Mouse (Mus musculus) urinary bladder, adult 2 months (tissue): ENCODE results near the gene Ckm. TPM values are rescaled to one million over a fixed set of nuclear protein-coding genes. Genes with fewer than 3 reads are reported as not detected.

Experiments
- DNase-seq: peaks from one replicate; pipeline ENCODE4 v3.0.0; 2022; ENCODE audit warnings: low spot score
- polyA plus RNA-seq: library from polyadenylated mRNA; depleted of rRNA; stranded (reverse); fragments of >200 nt; gene quantifications from 2 replicates; pipeline ENCODE4 v1.2.3, GENCODE M21; 2012; rRNA removed

Gene Ckm
- polyA plus RNA-seq, 1 experiment, result 417 TPM

DNA sequence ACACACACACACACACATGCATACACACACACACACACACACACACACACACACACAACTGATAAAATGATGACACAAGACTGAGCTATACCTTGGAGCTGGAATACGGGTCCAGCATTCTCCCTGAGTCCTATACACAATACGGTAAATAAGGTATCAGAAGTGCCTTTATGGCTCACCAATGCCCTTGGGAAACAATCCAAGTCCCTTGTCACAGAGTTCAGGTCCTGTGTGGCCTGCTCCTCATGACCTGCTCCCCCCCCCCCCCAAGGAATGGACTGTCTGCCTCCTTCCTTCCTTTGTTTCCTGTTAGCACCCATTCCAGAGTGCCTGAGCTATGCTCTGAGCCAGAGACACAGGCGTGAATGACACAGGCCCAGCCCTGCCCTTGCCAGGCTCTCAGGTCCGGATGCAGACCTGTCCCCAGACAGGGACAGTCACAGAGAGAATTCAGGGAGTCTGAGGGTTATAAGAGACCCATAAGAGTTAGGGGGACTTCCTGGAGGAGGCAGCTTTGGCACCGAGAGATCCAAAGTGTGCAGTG is 62.1 kb downstream of the Ckm start:
- DNase-seq, result no peak

DNA sequence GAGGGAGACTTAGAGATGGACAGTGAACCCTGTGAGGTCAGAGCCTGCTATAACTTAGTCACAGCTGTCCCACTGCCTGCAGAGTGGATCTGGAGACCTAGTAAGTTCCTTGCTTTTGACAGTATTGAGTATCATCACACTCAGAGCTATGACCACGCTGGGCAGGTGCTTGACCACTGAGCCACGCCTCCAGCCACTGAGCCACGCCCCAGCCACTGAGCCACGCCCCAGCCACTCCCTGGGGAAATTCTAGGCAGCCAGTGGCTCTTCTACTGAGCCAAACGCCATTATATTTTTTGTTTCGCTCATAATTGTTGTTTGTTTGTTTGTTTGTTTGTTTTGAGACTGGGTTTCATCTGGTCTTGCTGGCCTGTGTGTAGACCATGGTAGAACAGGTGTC is 63.1 kb downstream of the Ckm start:
- no peak for DNase-seq

DNA sequence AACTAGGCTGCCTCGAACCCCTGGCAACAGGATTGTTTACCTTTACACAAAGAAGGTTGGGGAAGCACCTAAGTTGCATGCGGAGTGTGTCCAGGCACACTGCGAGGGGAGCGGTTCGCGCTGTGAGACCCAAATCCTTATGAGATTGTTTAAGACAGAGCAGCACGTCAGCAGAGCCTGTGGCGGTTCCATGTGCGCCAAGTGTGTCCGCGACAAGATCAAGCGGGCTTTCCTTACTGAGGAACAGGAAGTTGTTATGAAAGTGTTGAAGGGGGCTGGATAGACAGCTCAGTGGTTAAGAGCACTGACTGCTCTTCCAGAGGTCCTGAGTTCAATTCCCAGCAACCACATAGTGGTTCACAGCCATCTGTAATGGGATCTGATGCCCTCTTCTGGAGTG is 63.7 kb downstream of the Ckm start:
- DNase-seq, result no peak

DNA sequence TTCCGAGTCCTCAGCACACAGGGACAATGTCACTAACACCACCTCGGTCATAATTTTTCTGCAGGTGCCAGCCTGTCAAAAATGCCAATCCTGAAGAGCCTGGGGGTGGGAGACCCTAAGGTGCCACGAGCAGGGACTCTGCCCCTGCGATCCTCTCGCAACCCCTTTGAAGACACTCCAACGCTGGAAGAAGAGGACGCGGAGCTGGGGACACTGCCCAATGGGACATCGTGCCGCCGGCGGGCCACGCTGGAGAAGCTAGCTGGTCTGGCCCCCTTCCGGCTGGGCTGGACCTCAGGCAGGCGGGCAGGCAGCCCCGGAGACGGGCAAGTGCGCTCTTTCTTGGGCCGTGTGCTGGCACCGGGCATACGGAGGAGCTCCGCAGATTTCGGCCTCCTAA is 64.8 kb downstream of the Ckm start:
- no peak for DNase-seq

DNA sequence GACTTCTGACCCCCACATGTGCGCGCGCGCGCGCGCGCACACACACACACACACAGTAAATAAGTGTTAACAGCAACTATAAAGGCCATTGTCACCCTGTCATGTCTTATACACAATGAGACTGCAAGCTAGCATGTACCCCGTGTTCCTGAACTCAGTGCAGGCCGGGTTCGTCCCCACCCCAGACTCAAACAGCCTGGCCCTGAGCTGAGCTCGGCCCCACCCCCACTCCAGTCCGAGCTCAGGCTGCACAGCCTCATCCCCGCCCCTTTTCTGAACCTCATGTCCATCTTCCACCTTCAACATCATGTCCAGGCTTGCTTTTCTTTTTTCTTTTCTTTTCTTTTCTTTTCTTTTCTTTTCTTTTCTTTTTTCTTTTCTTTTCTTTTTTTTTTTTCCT is 65.7 kb downstream of the Ckm start:
- DNase-seq, result no peak

DNA sequence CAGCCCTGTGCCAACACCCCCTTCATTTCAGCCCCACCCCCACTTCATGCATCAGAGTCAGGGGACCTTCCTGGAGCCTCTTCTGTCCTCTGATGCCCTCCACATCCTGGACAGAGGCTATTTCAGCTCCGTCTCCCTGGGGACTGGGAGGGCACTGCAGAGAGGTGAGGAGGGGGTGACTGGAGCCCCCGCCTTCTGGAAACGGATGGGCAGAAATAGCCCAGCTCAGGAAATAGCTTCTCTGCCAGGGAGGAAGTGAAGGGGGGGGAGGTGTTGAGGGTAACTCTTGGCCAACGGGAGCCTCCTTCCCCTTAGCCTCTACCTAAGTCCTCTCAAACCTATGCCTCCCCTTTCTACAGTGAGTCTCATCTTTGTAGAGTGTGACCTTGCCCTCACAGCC is 67.8 kb downstream of the Ckm start:
- DNase-seq, result no peak

Other genes with a start within 250 kb of the Ckm start
- 0.09 and 0.28 TPM in 2 replicates for gene Gipr, start 238.6 kb upstream of the Ckm start, polyA plus RNA-seq
- gene Eml2, start 228.4 kb upstream of the Ckm start, polyA plus RNA-seq, result 58.3 and 61.8 TPM in 2 replicates
- 13.5 and 14.3 TPM in 2 replicates for gene Gpr4, start 192.2 kb upstream of the Ckm start, polyA plus RNA-seq
- gene Opa3, start 176.4 kb upstream of the Ckm start, polyA plus RNA-seq, result 18.1 and 19.4 TPM in 2 replicates
- 133 and 146 TPM in 2 replicates for gene Vasp, start 133.0 kb upstream of the Ckm start, polyA plus RNA-seq
- 0.04 and 0.29 TPM in 2 replicates for gene Ppm1n, start 124.7 kb upstream of the Ckm start, polyA plus RNA-seq
- gene Rtn2, start 122.2 kb upstream of the Ckm start, polyA plus RNA-seq, result 36.2 and 45.7 TPM in 2 replicates
- gene Fosb, start 94.7 kb upstream of the Ckm start, polyA plus RNA-seq, result 1.5 and 2.6 TPM in 2 replicates
- 42.3 and 47.5 TPM in 2 replicates for gene Ercc1, start 60.0 kb upstream of the Ckm start, polyA plus RNA-seq
- gene Cd3eap, start 45.3 kb upstream of the Ckm start, polyA plus RNA-seq, result 8.9 and 9.8 TPM in 2 replicates
- 16.5 and 19.6 TPM in 2 replicates for gene Ppp1r13l, start 45.0 kb upstream of the Ckm start, polyA plus RNA-seq
- gene Ercc2, start 22.8 kb upstream of the Ckm start, polyA plus RNA-seq, result 23.8 and 24.5 TPM in 2 replicates
- 6.5 and 7.9 TPM in 2 replicates for gene Klc3, start 672 bp upstream of the Ckm start, polyA plus RNA-seq
- gene Mark4, start 54.0 kb downstream of the Ckm start, polyA plus RNA-seq, result 13.3 and 19.4 TPM in 2 replicates
- gene Exoc3l2, start 58.6 kb downstream of the Ckm start, polyA plus RNA-seq, result 8.4 and 10.2 TPM in 2 replicates
- 6.6 and 7.4 TPM in 2 replicates for gene Bloc1s3, start 103.6 kb downstream of the Ckm start, polyA plus RNA-seq
- 58.7 and 77.3 TPM in 2 replicates for gene Trappc6a, start 103.6 kb downstream of the Ckm start, polyA plus RNA-seq
- 1.5 and 1.6 TPM in 2 replicates for gene Nkpd1, start 113.1 kb downstream of the Ckm start, polyA plus RNA-seq
- gene Ppp1r37, start 158.3 kb downstream of the Ckm start, polyA plus RNA-seq, result 61.4 and 64.8 TPM in 2 replicates
- 6.2 and 7.0 TPM in 2 replicates for gene Zfp296, start 172.5 kb downstream of the Ckm start, polyA plus RNA-seq
- gene Gemin7, start 172.8 kb downstream of the Ckm start, polyA plus RNA-seq, result 69.0 TPM in 2 replicates
- gene Clasrp, start 199.7 kb downstream of the Ckm start, polyA plus RNA-seq, result 68.9 and 76.5 TPM in 2 replicates
- gene Relb, start 224.7 kb downstream of the Ckm start, polyA plus RNA-seq, result 22.5 and 23.5 TPM in 2 replicates